Mouse (Mus musculus): ENCODE data around the gene Crk.

DNA sequence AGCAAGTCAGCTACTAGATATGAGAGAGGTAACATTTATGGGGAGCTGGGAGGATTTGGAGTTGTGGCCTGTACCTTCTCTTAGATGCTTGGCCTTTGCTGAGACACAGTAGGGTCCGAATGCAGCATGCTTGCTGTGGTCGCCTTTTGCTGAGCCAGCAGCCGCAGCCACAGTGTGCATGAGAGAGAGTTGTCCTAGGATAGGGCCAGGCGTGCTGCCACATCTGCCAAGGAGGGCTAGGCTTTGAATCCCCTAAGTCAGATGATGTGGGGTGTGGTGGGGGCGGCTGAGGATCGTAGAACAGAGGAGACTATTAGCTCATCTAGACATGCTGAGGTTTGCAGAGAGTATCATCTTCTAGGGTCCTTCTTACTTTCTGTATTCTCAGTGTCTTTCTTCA lies 23.7 kb downstream of the Crk start:
- TF ChIP-seq CTCF (IDR thresholded peaks at IDR 0.05; ENCODE audit: control insufficient read depth, insufficient read depth, low read length) (no peak), POLR2A (IDR thresholded peaks at IDR 0.05; ENCODE audit: borderline replicate concordance, control insufficient read depth, low read depth, low read length) (no peak)

Data from bone marrow, adult 2 months (tissue).